Comparison of ENCODE assay signal across 18 mouse cellular contexts in genomic region chr14:90889738-90890137, GRCm38 (mm10).
DNase-seq lines count a peak whose midpoint lies in the region; ATAC-seq and TF ChIP-seq lines count a peak whose summit lies in the region.
"Had no signal": no experiment of that assay in that cellular context is flagged by ENCODE, and none has a peak within 500 bp of the region (broad histone marks: within the 10 kb centered on the region; RNA-seq: fewer than 3 reads in every experiment).

No protein-coding gene starts in this region.

- no peaks in the 10 kb centered on the region for H3K4me1 ChIP-seq in forebrain, postnatal 0 days (ENCODE audit: insufficient read depth)
- no peaks in the 10 kb centered on the region for H3K4me1 ChIP-seq in forebrain, embryonic 12.5 days
- no peaks in the 10 kb centered on the region for H3K4me1 ChIP-seq in lung, embryonic 14.5 days (ENCODE audit: insufficient read depth)
- no peaks in the 10 kb centered on the region for H3K4me1 ChIP-seq in liver, embryonic 12.5 days
- H3K4me1 ChIP-seq: intestine, embryonic 15.5 days; limb, embryonic 12.5 days; midbrain, embryonic 12.5 days; stomach, embryonic 15.5 days had no signal

- peak; percentile 46 to 59 for DNase-seq in cerebellum, postnatal 10 days
- DNase-seq in cerebellum, adult 9-10 months = no peak
- DNase-seq in forebrain, postnatal 0 days = peak; percentile 38
- DNase-seq in lung, embryonic 14.5 days = peak; percentile 72
- DNase-seq in lung, postnatal 36 days = no peak
- DNase-seq in 3T3-L1 (ENCODE audit: low read depth, low spot score) = peak; percentile 4
- DNase-seq: adrenal gland, adult 2 months; cerebellum, adult 11 months; gastrocnemius, postnatal 14 days had no signal

- no peaks in the 10 kb centered on the region for H3K36me3 ChIP-seq in forebrain, postnatal 0 days (ENCODE audit: insufficient read depth)
- no peaks in the 10 kb centered on the region for H3K36me3 ChIP-seq in forebrain, embryonic 12.5 days (replicated peaks)
- no peaks in the 10 kb centered on the region for H3K36me3 ChIP-seq in lung, embryonic 14.5 days (ENCODE audit: insufficient read depth)
- H3K36me3 ChIP-seq in liver, embryonic 12.5 days = no peaks in the 10 kb centered on the region
- H3K36me3 ChIP-seq: intestine, embryonic 15.5 days; limb, embryonic 12.5 days; midbrain, embryonic 12.5 days; stomach, embryonic 15.5 days had no signal

- ATAC-seq in forebrain, postnatal 0 days = peak; percentile 29; the same call in 1 of the 2 replicates
- ATAC-seq in forebrain, embryonic 12.5 days (ENCODE audit: low FRiP score) = no peak
- peak; percentile 52; the same call in 1 of the 2 replicates for ATAC-seq in lung, embryonic 14.5 days (ENCODE audit: insufficient read depth)
- no peak for ATAC-seq in liver, embryonic 12.5 days
- ATAC-seq: intestine, embryonic 15.5 days had no signal

- no peak overlapping the region for H3K27ac ChIP-seq in forebrain, postnatal 0 days (ENCODE audit: low read depth, low read length)
- H3K27ac ChIP-seq in forebrain, embryonic 12.5 days = no peak overlapping the region
- H3K27ac ChIP-seq in lung, embryonic 14.5 days (ENCODE audit: low read depth) = no peak overlapping the region
- no peak overlapping the region for H3K27ac ChIP-seq in liver, embryonic 12.5 days
- H3K27ac ChIP-seq: intestine, embryonic 15.5 days; layer of hippocampus, adult 2 months; left cerebral cortex, adult 2 months; limb, embryonic 12.5 days; liver, embryonic 14.5 days; midbrain, embryonic 12.5 days; stomach, embryonic 15.5 days had no signal

- H3K4me2 ChIP-seq in forebrain, postnatal 0 days (ENCODE audit: low read depth) = no peak overlapping the region
- no peak overlapping the region for H3K4me2 ChIP-seq in forebrain, embryonic 12.5 days
- no peak overlapping the region; the same call in 1 of the 2 replicates for H3K4me2 ChIP-seq in lung, embryonic 14.5 days
- H3K4me2 ChIP-seq in liver, embryonic 12.5 days = no peak overlapping the region
- H3K4me2 ChIP-seq: intestine, embryonic 15.5 days; limb, embryonic 12.5 days; midbrain, embryonic 12.5 days; stomach, embryonic 15.5 days had no signal

- no peaks in the 10 kb centered on the region for H3K27me3 ChIP-seq in forebrain, postnatal 0 days (ENCODE audit: insufficient read depth, low read length)
- H3K27me3 ChIP-seq in forebrain, embryonic 12.5 days = no peaks in the 10 kb centered on the region
- H3K27me3 ChIP-seq in lung, embryonic 14.5 days (ENCODE audit: insufficient read depth, low read length) = no peaks in the 10 kb centered on the region
- no peaks in the 10 kb centered on the region for H3K27me3 ChIP-seq in liver, embryonic 12.5 days (replicated peaks)
- H3K27me3 ChIP-seq: intestine, embryonic 15.5 days; limb, embryonic 12.5 days; midbrain, embryonic 12.5 days; stomach, embryonic 15.5 days had no signal

- no peak for TF ChIP-seq CTCF in forebrain, postnatal 0 days (IDR thresholded peaks at IDR 0.05; ENCODE audit: low read depth)
- TF ChIP-seq CTCF in lung, embryonic 14.5 days (IDR thresholded peaks at IDR 0.05; ENCODE audit: low read depth) = no peak

- 47% methylated on average over 6 of the region's 6 CpGs for WGBS in forebrain, postnatal 0 days
- WGBS in forebrain, embryonic 12.5 days = 82% methylated on average over 6 of the region's 6 CpGs
- WGBS in lung, embryonic 14.5 days = 43% methylated on average over 6 of the region's 6 CpGs
- 72% methylated on average over 6 of the region's 6 CpGs for WGBS in liver, embryonic 12.5 days (ENCODE audit: insufficient replicate concordance)

- H3K4me3 ChIP-seq in forebrain, postnatal 0 days (ENCODE audit: low read depth, low read length) = no peak overlapping the region
- H3K4me3 ChIP-seq in forebrain, embryonic 12.5 days (replicated peaks) = no peak overlapping the region
- no peak overlapping the region for H3K4me3 ChIP-seq in lung, embryonic 14.5 days (ENCODE audit: low read depth, low read length)
- no peak overlapping the region for H3K4me3 ChIP-seq in liver, embryonic 12.5 days
- H3K4me3 ChIP-seq: intestine, embryonic 15.5 days; layer of hippocampus, adult 2 months; left cerebral cortex, adult 2 months; limb, embryonic 12.5 days; midbrain, embryonic 12.5 days; stomach, embryonic 15.5 days had no signal

- no peaks in the 10 kb centered on the region for H3K9me3 ChIP-seq in forebrain, postnatal 0 days (ENCODE audit: low read length)
- no peaks in the 10 kb centered on the region for H3K9me3 ChIP-seq in forebrain, embryonic 12.5 days
- H3K9me3 ChIP-seq in lung, embryonic 14.5 days (ENCODE audit: low read depth, low read length) = no peaks in the 10 kb centered on the region
- no peaks in the 10 kb centered on the region for H3K9me3 ChIP-seq in liver, embryonic 12.5 days (replicated peaks)
- H3K9me3 ChIP-seq: intestine, embryonic 15.5 days; limb, embryonic 12.5 days; midbrain, embryonic 12.5 days; stomach, embryonic 15.5 days had no signal

- H3K9ac ChIP-seq in forebrain, postnatal 0 days = no peak overlapping the region
- H3K9ac ChIP-seq in forebrain, embryonic 12.5 days = no peak overlapping the region
- H3K9ac ChIP-seq in lung, embryonic 14.5 days = no peak overlapping the region
- H3K9ac ChIP-seq in liver, embryonic 12.5 days = no peak overlapping the region
- H3K9ac ChIP-seq: intestine, embryonic 15.5 days; limb, embryonic 12.5 days; liver, embryonic 14.5 days; midbrain, embryonic 12.5 days; stomach, embryonic 15.5 days had no signal

Comparison
In these comparisons a context has a peak if more than half of its experiments do, and no peak if none do; other contexts are left out.
1. DNase-seq: peak in cerebellum, postnatal 10 days (2 of 2), forebrain, postnatal 0 days (single experiment), lung, embryonic 14.5 days (single experiment) and 3T3-L1 (single experiment); none in cerebellum, adult 9-10 months (single experiment) and lung, postnatal 36 days (single experiment).
2. ATAC-seq: peak in forebrain, postnatal 0 days (single experiment) and lung, embryonic 14.5 days (single experiment); none in forebrain, embryonic 12.5 days (single experiment) and liver, embryonic 12.5 days (single experiment).